Mouse (Mus musculus) midbrain, embryonic 10.5 days (tissue): ENCODE results near the gene Gm20388. TPM values are rescaled to one million over a fixed set of nuclear protein-coding genes. Genes with fewer than 3 reads are reported as not detected.
A peak's percentile ranks its signal among the peaks of the same experiment; 100 is the strongest.

ENCODE experiments used
- DNase-seq: peaks from one replicate; pipeline ENCODE4 v3.0.0-alpha.2; 2017; ENCODE audit warnings: low spot score
- H3K27ac ChIP-seq: fragments of 300-500 bp; sonication (generic); replicated peaks from 2 replicates; pipeline ENCODE4 v1.5.1; 2016; ENCODE audit warnings: mild to moderate bottlenecking
- H3K27me3 ChIP-seq: fragments of 300-500 bp; sonication (generic); 2 replicates; pipeline ENCODE4 v1.6.1; 2016; ENCODE audit warnings: low read depth, mild to moderate bottlenecking; ENCODE audit not compliant: poor library complexity, severe bottlenecking
- H3K36me3 ChIP-seq: fragments of 300-500 bp; sonication (generic); 2 replicates; pipeline ENCODE4 v1.6.1; 2016; ENCODE audit warnings: mild to moderate bottlenecking, moderate library complexity
- H3K4me1 ChIP-seq: fragments of 300-500 bp; sonication (generic); 2 replicates; pipeline ENCODE4 v1.6.1; 2016
- H3K4me3 ChIP-seq: fragments of 300-500 bp; sonication (generic); 2 replicates; pipeline ENCODE4 v1.5.1; 2016; ENCODE audit warnings: mild to moderate bottlenecking, moderate library complexity
- H3K9me3 ChIP-seq: fragments of 300-500 bp; sonication (generic); replicated peaks from 2 replicates; pipeline ENCODE4 v1.6.1; 2016; ENCODE audit warnings: mild to moderate bottlenecking
- WGBS: fragments of 180-500 bp; shearing (Covaris S2); methylation state at CpG from one replicate; pipeline ENCODE4 v1.1.7; 2016; 5-methylcytosine and 5-hydroxymethylcytosine counted together
- polyA plus RNA-seq: library from polyadenylated mRNA; unstranded; fragments of >200 nt; fragmentation: Nextera tagmentation; extraction: Ambion mirVana; gene quantifications from 2 replicates; pipeline ENCODE4 v1.2.1, GENCODE M21; 2016

Gm20388 gene
- polyA plus RNA-seq, 1 experiment from 2014 or later: 7.1 TPM

DNA sequence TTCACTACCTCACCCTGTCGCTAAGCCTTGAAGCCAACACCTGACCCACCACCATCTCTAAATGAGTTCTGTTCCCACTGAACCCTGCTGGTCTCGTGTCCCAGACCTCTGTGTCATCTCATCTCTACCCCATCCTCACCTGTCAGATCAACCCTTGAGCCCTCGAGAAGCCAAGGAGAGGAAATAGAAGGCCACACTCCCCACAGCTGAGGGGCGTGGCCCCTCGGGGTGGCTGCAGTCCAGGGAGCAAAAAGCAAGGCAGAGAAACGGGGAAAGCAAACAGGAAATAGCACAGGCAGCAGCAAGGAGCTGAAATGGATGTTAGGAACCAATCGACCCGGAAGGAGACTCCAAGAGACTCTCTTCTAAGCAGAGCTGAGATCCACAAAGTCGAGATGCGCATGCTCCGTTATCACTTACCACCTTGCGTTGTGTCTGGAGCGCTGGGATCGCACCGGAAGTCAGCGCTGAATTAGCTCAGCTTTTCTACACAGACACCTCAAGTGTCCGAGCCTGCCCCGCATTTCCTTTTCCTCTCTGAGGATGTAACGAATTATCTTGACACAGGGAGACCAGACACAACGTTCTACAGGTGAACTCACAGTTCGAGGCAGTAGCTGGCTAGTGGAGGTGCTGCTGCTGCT lies 3876.7 kb downstream of the Gm20388 start:
- no peak overlapping the region for H3K4me3 ChIP-seq
- no peaks in the 10 kb centered on the region for H3K36me3 ChIP-seq
- 0 out of 2 replicates have a peak overlapping the region, but pooled peaks have one; percentile 18 for H3K27ac ChIP-seq
- peaks cover 36% of the 10 kb centered on the region for H3K4me1 ChIP-seq
- H3K27me3 ChIP-seq: peaks cover 20% of the 10 kb centered on the region
- 64% methylated on average over 21 of the region's 21 CpGs for WGBS
- no peak for DNase-seq
- H3K9me3 ChIP-seq: no peaks in the 10 kb centered on the region

DNA sequence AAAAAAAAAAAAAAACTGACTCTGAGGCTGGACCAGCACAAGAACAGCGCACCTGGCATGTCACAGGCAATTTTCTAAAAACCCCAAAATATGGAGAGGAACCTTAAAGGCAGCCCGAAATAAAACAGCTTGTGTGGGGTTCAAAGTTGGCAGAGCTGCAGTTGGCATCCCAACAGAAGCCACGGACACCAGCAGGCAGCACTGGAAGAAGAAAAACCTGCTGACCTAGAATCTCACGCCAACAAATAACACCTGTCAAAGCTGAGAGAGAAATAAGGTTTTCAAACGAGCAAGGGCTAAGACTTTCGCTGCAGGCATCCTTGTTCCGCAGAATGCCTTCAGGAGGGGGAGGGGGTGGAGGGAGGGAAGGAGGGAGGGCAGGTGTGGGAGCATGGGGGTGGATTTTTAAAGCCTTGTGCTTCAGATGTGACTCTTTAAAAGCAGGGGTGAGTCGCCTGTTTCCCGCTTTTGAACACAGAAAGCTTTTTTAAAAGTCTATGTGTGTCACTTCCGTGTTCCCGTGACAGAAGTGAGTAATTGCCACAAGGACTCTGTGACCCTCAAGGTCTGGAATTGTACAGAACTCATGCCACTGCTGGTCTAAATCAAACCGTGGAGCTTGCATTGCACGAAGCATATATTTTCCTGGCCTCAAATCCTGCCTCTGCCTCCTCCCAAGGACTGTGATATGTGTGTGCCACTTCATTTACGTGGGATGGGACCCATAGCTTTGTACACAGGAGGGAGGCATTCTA lies 3878.0 kb downstream of the Gm20388 start:
- Histone ChIP-seq H3K9me3 (no peaks in the 10 kb centered on the region), H3K4me3 (no peak overlapping the region), H3K36me3 (no peaks in the 10 kb centered on the region), H3K27me3 (peaks cover 32% of the 10 kb centered on the region), H3K27ac (no peak overlapping the region), H3K4me1 (peaks cover 39% of the 10 kb centered on the region)
- DNase-seq: no peak
- WGBS: 66% methylated on average over 14 of the region's 14 CpGs

DNA sequence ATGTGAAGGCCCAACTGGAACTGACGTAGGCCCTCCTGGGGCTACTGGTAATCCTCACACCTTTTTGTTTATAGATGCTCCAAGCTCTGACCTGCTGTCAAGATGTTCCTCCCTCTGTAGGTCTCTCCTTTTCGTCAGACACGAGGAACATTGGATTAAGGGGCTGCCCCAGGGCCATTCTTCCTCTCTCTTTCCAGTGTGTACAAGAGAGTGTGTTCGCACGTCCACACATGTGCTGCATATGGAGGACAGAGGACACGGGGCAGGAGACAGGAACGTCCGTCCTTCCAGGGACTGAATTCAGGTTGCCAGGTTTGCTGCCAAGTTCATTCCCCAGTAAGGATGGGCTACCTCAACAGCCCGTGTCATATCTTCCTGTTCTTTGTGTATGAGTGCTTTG lies 3878.8 kb downstream of the Gm20388 start:
- peaks cover 36% of the 10 kb centered on the region for H3K4me1 ChIP-seq
- no peak for DNase-seq
- no peaks in the 10 kb centered on the region for H3K36me3 ChIP-seq
- H3K4me3 ChIP-seq: no peak overlapping the region
- peaks cover 32% of the 10 kb centered on the region for H3K27me3 ChIP-seq
- 78% methylated on average over 9 of the region's 9 CpGs for WGBS
- no peak overlapping the region for H3K27ac ChIP-seq
- no peaks in the 10 kb centered on the region for H3K9me3 ChIP-seq

DNA sequence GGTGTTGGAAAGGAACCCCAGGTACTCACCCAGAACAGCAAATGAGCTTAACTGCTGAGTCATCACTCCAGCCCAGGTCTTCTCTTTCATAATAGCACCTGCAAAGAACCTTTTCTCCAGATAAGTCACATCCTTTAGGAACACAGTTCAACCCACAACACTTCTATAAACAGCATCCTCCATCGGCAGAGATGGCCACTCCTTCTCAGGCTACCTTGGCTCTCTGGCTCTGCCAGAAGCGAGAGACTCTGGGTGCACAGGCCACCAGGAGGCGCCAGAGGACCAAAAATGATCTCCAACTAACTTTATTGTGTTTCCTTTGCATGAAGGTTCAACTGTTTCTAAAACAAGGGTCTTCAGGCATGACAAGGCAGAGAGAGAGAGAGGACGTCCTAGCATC lies 3879.3 kb downstream of the Gm20388 start:
- H3K9me3 ChIP-seq: no peaks in the 10 kb centered on the region
- DNase-seq: peak; percentile 90
- peaks cover 32% of the 10 kb centered on the region for H3K27me3 ChIP-seq
- peaks cover 36% of the 10 kb centered on the region for H3K4me1 ChIP-seq
- H3K36me3 ChIP-seq: no peaks in the 10 kb centered on the region
- H3K4me3 ChIP-seq: no peak overlapping the region
- 3% methylated on average over 4 of the region's 4 CpGs for WGBS
- H3K27ac ChIP-seq: peak overlapping the region; percentile 88; the same call in 1 of the 2 replicates

DNA sequence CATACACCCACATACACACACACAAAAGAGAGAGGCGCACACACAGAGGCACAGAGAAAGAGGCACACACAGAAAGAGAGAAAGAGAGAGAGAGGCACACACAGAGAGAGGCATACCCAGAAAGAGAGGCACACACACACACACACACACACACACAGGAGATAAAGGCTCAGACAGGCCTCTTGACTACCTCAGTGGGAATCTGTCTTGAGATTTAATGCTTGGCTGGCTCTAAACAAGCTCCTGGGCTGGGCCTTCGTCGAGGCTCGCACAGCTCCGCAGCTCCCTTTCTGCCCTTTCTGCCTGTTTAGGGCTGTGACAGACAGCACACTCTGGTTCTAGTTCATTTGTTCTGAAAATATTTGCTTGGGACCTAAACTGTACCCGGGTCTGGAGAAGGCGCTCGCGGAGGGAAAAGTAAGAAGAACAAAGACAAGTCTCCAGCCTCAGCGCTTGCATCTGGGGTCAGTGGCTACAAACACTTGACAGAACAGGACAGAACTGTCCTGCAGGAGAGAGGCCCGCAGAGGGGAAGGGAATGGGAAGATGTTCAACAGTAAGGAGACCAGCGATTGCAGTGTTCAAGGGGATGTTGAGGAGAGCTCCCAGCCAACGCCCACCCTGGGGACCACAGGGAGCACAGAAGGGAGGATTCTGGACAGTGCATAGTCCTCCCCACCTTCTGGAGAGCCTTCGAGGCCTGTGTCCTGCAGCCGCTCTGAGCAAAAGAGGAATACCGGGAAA lies 3880.6 kb downstream of the Gm20388 start:
- peaks cover 36% of the 10 kb centered on the region for H3K4me1 ChIP-seq
- H3K36me3 ChIP-seq: no peaks in the 10 kb centered on the region
- H3K27ac ChIP-seq: peak overlapping the region; percentile 88
- WGBS: 29% methylated on average over 16 of the region's 16 CpGs
- H3K9me3 ChIP-seq: no peaks in the 10 kb centered on the region
- H3K4me3 ChIP-seq: 0 out of 2 replicates have a peak overlapping the region, but pooled peaks have one; percentile 1
- DNase-seq: peak; percentile 67
- H3K27me3 ChIP-seq: peaks cover 32% of the 10 kb centered on the region

DNA sequence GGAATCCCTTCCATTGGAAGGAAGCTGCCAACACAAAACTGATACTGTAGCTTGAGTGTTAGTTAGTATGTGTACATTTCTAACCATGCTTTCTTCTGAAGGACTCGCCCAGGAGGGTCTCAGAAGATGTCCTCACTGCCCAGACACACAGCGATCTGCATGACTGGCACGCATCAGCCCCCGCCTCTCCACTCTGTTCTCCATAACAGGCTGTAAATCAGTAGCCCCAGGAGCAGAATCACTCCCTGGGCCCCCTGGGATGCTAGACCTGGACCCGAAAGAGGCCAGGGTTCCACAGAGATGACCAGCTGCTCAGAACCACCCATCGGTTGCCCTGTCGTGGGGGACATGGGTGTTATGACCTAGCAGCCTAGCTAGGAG lies 3881.2 kb downstream of the Gm20388 start:
- WGBS: 72% methylated on average over 7 of the region's 7 CpGs
- Histone ChIP-seq H3K4me3 (0 out of 2 replicates have a peak overlapping the region, but pooled peaks have one; percentile 1), H3K4me1 (peaks cover 40% of the 10 kb centered on the region), H3K9me3 (no peaks in the 10 kb centered on the region), H3K36me3 (no peaks in the 10 kb centered on the region), H3K27ac (peak overlapping the region; percentile 88), H3K27me3 (peaks cover 32% of the 10 kb centered on the region)
- DNase-seq: peak; percentile 26

DNA sequence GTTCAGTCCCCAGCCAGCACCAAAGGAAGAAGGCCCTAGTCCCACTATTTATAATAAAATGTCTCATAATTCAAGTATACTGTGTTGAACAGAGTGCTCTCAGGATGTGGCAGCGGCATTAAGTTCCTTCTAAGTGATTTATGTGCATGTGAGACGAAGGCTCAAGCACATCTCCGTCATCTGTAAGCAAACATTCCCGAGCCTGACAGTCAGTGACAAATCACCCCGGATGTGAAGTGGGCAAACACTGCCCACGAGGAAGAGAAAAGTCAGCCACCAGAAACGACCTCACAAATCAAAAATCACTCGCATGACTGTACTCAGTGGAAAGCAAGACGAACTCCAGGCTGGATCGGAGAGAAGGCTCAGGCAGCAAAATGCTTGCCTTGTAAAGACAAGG lies 3883.3 kb downstream of the Gm20388 start:
- Histone ChIP-seq H3K36me3 (no peaks in the 10 kb centered on the region), H3K27ac (no peak overlapping the region)
- WGBS: 77% methylated on average over 10 of the region's 10 CpGs

DNA sequence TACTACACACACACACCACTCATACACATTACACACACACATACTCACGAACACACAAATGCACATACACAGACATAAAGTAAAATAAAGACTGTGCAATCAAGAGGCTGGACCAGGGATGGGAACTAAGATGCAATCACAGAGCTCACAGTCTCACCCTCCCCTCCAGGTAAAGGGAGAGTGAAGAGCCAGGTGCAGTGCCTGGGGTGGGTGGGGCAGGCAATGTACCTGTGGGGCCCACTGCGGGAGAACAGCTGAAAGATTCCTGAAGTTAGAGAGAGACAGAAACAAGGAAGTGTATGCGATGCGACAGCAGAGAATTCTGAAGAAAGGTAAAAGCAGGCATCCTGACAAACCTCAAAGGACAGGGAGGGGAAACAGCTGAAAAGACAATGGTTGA lies 3884.1 kb downstream of the Gm20388 start:
- no peak overlapping the region for H3K27ac ChIP-seq
- peaks cover 20% of the 10 kb centered on the region for H3K27me3 ChIP-seq
- DNase-seq: no peak
- H3K4me3 ChIP-seq: no peak overlapping the region
- WGBS: 83% methylated on average over 4 of the region's 4 CpGs
- H3K4me1 ChIP-seq: peaks cover 32% of the 10 kb centered on the region
- no peaks in the 10 kb centered on the region for H3K9me3 ChIP-seq
- H3K36me3 ChIP-seq: no peaks in the 10 kb centered on the region

More for the DNA sequence above, 3883.3 kb downstream of the Gm20388 start:
- no peak for DNase-seq
- Histone ChIP-seq H3K4me3 (no peak overlapping the region), H3K4me1 (peaks cover 32% of the 10 kb centered on the region), H3K9me3 (no peaks in the 10 kb centered on the region), H3K27me3 (peaks cover 24% of the 10 kb centered on the region)

DNA sequence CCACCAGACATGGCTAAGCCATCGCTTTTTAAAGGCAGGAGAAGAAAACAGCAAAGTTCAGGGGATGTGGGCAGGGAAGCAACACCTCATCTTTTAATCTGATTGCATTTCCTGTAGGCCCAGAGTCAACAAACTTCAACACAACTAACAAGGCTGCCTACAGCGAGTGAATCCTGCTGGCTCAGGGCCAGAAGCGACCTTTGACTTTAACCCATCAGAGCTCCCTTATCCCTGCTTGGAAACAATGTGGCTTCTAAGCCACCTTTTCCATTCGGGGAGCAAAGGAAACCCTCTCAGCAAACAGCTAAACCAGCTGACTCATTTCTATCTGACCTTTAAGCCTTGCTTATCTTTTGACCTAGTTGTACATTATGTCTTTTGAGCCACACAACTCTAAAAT lies 3886.1 kb downstream of the Gm20388 start:
- DNase-seq: no peak
- 46% methylated on average over 4 of the region's 4 CpGs for WGBS
- no peaks in the 10 kb centered on the region for H3K36me3 ChIP-seq
- H3K4me3 ChIP-seq: no peak overlapping the region
- H3K9me3 ChIP-seq: 0 out of 2 replicates have a peak, but pooled peaks cover 4% of the 10 kb centered on the region
- peaks cover 18% of the 10 kb centered on the region for H3K27me3 ChIP-seq
- peaks cover 15% of the 10 kb centered on the region for H3K4me1 ChIP-seq
- no peak overlapping the region for H3K27ac ChIP-seq

DNA sequence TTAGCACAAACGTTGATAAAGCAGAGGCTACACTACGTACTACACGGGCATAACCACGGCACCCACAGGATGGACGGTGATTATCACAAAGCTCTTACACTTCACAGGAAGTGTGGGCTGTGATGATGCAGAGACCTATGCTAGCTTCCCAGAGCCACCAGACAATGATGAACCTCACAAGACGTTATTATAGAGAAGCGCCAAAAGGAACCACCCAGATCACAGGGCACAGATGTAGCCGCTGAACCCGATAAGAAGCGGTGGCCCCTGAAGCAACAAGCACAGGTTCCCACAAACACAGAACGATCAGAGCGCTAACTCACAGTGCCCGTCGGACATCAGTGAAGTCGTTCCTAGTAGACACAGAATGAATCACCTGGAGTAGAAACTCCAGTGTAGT lies 3887.3 kb downstream of the Gm20388 start:
- Histone ChIP-seq H3K9me3 (0 out of 2 replicates have a peak, but pooled peaks cover 4% of the 10 kb centered on the region), H3K27me3 (peaks cover 7% of the 10 kb centered on the region; the same call in 1 of the 2 replicates), H3K4me1 (peaks cover 4% of the 10 kb centered on the region; the same call in 1 of the 2 replicates), H3K36me3 (no peaks in the 10 kb centered on the region), H3K27ac (no peak overlapping the region), H3K4me3 (no peak overlapping the region)
- no peak for DNase-seq
- 91% methylated on average over 15 of the region's 15 CpGs for WGBS

DNA sequence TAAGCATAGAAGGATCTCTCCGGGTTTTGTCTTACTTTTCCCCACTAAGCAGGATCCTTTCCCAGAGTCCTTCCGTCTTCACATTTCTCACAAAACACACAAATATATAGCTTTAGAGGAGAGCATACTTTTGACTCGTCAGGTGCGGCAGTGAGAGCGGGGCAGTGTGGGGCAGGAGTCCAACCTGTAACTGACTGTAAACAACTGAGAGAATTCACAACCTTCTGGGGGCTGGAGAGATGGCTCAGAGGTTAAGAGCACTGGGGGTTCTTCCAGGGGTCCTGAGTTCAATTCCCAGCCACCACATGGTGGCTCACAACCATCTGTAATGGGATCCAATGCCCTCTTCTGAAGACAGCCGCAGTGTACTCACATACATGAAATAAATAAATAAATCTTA lies 3888.8 kb downstream of the Gm20388 start:
- Histone ChIP-seq H3K27me3 (no peaks in the 10 kb centered on the region), H3K36me3 (no peaks in the 10 kb centered on the region), H3K4me1 (peaks cover 4% of the 10 kb centered on the region; the same call in 1 of the 2 replicates), H3K27ac (no peak overlapping the region), H3K9me3 (0 out of 2 replicates have a peak, but pooled peaks cover 4% of the 10 kb centered on the region), H3K4me3 (no peak overlapping the region)
- no peak for DNase-seq
- WGBS: 81% methylated on average over 6 of the region's 6 CpGs

DNA sequence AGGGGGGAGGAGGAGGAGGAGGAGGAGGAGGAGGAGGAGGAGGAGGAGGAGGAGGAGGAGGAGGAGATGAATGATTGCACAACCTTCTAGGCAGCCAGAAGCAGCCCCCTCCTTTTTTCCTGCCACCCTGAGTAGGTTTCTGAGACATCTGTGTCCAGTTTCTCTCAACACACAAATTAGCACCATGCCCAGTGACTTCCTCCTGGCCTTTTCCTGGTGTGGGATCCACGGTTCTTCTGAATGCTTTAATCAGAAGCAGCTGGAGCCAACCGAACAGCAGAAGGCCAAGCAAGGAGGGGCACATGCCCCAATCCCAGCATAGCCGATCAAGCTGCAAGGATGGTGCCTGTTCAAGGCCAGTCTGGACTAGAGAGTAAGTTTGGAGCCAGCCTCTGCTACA lies 3889.2 kb downstream of the Gm20388 start:
- H3K27ac ChIP-seq: no peak overlapping the region
- H3K27me3 ChIP-seq: no peaks in the 10 kb centered on the region
- DNase-seq: peak; percentile 34
- no peaks in the 10 kb centered on the region for H3K36me3 ChIP-seq
- peaks cover 5% of the 10 kb centered on the region for H3K4me1 ChIP-seq
- WGBS: 73% methylated on average over 3 of the region's 3 CpGs
- H3K4me3 ChIP-seq: no peak overlapping the region
- 0 out of 2 replicates have a peak, but pooled peaks cover 4% of the 10 kb centered on the region for H3K9me3 ChIP-seq
